Mouse (Mus musculus): ENCODE results near the gene Tpcn2.

GRCm38 (mm10) chr7:145332376-145333041 lies 48.7 kb upstream of the Tpcn2 start:
- TF ChIP-seq CTCF (IDR thresholded peaks at IDR 0.05; ENCODE audit: borderline replicate concordance, control insufficient read depth, extremely low read depth, insufficient read depth, low read length, poor library complexity), result no peak
- no peak for TF ChIP-seq POLR2A (IDR thresholded peaks at IDR 0.05; ENCODE audit: control insufficient read depth, extremely low read depth, insufficient read depth, low read length, poor library complexity)

Measured in thymus, adult 2 months (tissue).